Mouse (Mus musculus): ENCODE data around the gene Ugt1a1. TPM values are rescaled to one million over a fixed set of nuclear protein-coding genes. Genes with fewer than 3 reads are reported as not detected.

Ugt1a1 gene
- polyA plus RNA-seq, 1 experiment: not detected

DNA sequence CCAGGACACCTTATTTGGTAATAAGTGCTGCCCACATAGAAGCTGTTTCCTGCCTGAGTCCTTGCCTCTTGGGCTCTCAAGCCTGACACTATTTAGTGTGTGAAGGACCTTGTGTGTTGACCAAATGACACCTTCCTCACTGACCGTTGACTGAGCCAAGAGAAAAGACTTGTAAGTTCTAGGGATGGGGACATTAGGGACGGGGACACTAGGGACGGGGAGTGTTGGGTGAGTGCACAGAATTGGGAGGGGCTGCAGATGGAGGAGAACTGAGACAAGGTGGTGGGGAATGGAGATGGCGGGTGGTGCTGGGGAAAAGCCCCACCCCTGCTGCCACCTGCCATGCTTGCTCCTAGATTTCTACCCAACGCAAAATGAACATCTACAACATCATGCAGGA is 18.2 kb downstream of the Ugt1a1 start:
- no peak for TF ChIP-seq GATA1 (IDR thresholded peaks at IDR 0.05; ENCODE audit: low read length)

DNA sequence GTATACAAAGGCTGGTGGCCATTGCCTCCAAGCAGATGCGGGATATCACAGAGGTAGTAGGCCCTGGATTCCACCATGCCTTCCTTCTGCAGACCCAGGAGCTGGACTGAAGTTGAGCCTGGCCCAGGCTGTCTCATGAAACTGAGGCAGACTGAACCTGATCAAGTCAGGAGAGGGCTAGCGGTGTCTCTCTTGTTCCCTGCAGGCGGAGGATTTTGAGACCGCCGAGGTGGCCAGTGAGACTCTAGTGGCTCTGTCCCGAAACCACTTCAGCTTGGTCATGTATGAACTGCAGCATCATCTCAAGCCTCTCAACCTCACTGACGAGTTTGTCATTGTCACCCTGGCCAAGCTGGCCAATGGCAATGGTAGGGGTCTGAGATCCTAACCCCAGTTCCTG is 18.7 kb downstream of the Ugt1a1 start:
- no peak for TF ChIP-seq GATA1 (IDR thresholded peaks at IDR 0.05; ENCODE audit: low read length)

DNA sequence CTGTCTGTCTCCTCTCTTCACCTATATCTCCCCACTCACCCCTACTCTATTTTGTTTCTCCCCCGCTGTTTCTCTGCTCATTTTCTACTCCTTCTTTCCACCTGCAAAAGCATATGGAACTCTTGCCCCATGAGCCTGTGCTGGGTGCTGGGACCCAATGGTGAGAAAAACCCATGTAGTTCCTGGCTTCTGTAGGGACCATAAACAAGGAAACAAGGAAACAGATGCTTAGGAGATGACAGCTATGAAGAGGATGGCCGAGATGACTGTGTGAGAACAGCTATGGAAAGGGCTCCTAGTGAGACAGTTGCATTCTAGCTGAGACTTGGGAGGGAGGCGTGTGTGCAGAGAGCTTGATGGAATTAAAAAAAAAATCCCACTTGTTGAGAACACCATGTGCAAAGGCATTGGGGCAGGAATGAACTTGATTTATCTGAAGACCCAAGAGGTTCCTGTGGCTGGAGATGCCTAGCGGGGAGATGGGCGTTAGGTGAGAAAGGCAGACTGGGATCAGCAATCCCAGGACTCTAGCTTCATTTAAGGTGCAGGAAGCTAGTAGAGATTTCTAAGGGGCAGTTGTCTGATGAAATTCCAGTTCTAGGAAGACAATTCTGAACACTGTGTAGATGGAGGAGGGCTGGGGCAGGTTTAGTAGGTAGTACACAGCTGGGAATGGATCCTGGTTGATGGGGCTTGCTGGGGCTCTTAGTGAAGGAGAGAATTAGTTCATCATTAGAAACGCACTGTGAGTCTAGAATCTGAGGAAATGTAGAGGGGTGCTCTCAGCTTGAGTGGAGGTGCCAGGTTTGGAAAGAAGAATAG is 19.4 kb downstream of the Ugt1a1 start:
- no peak for TF ChIP-seq GATA1 (IDR thresholded peaks at IDR 0.05; ENCODE audit: low read length)

DNA sequence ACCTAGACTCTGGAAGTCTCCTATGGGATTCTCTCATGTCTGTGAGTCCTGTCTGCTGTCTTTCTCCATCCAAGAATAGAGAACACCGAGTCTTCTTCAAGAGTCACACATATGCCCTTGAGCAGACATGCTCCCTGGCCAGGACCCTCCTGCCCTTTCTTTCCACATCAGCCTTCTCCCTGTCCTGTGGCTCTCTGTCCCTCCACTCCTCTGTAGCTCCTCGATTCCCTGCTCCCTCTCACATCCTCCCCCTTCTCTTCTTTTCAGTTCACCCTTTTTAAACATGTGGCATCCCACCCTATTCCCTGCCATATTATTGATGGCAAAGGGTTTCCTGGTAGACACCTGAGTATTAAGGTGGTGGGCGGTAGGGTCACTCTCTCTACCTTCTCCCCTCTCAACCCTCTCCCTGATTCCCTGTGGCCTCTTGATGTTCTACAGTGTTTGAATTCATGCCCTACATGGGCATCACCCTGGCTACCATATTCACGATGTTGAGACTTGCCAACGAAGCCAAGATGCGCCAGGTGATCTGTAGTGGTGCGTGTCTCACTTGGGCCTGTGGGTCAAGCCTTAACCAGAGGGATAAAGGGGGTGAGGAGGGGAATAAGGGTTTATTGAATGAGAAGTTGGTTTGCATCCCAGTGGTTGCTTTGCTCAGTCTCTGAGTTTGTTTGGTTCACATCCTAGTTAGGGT is 20.2 kb downstream of the Ugt1a1 start:
- TF ChIP-seq GATA1 (IDR thresholded peaks at IDR 0.05; ENCODE audit: low read length): no peak

DNA sequence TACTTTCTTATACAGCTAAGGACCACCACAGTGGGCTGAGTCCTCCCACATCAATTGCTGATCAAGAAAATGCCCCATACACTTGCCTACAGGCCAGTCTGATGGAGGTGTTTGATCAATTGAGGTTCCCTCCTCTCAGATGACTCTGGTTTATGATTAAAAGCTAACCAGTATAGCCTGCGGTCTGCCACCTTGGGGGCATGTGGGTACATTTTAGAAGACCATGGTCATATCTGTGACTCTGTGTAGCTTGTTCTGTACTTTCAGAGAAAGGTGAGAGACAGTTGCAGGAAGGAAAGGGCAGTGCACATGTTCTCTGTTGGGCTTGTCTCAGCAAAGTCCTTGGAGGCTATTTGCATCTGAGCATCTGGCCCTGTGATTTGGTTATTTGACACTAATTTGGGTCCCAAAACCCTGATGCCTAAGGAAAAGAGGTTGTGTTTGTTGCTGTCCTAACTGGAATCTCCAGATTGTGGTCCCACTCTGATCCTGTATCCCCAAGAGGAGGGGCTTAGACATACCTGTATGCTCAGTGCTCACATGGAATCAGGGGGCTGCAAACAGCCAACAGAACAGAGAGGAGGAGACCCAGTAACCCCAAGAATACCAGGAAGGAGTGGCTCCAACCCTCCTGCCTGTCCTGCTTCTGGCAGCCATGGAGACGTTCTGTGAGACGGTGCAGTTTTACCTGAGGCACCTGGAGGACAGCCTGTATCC is 21.1 kb downstream of the Ugt1a1 start:
- TF ChIP-seq GATA1 (IDR thresholded peaks at IDR 0.05; ENCODE audit: low read length): no peak

DNA sequence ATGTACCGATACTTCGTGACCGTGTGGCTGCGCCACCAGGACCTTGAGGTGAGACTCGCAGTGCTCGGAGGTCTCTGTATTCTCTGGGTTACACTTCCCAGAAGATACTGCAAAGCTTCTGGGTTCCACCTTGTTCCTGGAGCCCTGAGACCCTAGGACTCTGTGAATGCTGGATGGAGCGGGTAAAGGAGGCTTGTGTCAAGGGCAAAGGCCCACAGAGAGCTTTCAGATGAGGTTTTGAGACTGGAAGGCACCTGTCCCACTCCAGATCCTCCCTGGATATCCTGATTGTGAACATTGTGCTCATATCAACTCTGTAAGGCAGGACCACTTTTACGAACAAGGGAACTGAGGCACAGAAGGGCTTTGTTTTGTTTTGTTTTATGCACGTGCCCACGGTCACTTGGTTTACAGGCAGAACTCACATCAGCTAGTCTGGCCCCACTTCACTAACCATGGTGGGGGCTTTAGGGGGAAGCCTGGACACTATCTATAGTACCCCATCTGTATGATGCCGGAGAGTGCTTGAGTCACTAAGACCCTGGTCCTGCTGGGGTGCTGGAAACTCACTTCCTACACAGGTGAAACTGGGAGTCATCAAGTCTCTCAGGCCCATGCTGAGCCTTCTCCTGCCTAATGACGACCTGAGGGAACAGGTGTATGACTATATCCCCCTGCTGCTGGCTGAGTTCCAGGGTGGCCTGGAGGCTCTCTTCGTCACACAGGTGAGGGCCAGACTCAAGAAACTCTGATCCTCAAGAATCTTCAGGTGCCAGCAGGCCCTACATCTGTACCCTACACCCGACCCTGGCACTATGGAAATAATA is 21.9 kb downstream of the Ugt1a1 start:
- TF ChIP-seq GATA1 (IDR thresholded peaks at IDR 0.05; ENCODE audit: low read length): no peak

DNA sequence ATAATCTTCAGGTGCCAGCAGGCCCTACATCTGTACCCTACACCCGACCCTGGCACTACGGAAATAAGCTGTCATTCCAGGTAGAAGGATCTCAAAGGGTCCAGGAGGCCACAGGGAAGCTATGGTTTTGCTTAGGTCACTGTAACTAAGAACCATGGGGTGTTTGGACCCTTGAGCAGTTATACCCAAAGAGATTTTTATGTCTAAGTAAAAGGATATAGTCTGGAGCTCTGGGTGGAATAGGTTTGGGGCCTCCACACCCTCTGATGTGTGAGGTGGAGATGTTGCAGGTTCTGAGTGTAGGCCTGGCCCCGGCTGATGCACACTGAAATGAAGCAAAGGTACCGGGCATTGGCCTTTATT is 22.5 kb downstream of the Ugt1a1 start:
- TF ChIP-seq GATA1 (IDR thresholded peaks at IDR 0.05; ENCODE audit: low read length): no peak

DNA sequence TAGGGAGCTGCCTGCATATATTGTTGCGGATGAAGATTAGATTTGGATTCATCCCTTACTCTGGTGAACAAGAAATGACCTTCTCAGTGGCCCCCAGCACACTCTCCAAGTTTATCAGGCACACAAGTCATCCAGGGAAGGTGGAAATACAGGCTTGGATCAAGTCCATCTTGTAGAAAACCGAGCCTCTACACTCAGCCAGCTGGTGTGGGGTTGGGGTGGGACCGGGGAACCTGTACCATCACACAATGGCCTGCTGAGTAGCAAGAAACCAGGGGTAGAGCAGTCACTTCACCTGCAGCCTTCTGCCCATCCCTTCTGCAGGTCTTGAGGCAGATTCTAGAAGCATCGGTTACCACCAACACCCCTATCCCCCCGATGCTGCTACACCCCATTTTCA is 22.9 kb downstream of the Ugt1a1 start:
- no peak for TF ChIP-seq GATA1 (IDR thresholded peaks at IDR 0.05; ENCODE audit: low read length)

DNA sequence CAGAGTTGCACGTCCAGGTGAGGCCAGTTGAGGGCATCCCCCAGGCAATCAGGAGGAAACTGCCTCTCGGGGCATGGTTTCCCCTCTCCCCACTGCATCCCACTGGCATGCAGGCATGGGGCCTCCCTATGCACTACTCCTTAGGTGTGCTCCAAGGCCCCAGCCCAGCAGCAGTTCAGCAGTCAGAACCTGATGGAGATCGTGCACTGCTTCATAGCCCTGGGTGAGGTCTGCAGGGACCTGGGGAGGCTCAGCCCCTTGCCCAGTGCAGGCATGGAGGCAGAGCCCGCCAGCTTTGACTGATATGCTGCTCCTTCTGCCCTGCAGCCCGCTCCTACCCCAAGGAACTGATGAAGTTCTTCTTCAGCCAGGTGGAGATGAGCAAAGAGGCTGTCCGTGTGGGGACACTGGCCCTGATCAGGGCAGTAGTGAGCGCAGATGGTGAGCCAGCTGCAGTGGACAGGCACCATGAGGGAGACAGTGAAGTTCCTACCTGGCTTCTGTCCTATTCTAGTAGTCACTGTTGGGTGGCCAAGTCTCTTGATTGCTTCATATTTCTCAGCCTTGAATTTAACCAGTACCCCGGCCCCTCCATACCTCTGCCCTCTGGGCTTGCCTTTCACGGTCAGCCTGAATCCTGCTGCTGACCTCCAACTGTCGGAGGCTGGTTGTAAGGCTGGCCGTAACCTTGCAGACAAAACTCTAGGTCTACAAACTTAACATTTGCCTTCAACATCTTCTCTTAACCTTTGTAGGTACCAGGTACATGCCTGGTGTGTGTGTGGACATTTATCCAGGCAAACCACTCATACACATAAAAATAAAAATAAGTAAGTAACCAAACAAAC is 23.5 kb downstream of the Ugt1a1 start:
- no peak for TF ChIP-seq GATA1 (IDR thresholded peaks at IDR 0.05; ENCODE audit: low read length)

DNA sequence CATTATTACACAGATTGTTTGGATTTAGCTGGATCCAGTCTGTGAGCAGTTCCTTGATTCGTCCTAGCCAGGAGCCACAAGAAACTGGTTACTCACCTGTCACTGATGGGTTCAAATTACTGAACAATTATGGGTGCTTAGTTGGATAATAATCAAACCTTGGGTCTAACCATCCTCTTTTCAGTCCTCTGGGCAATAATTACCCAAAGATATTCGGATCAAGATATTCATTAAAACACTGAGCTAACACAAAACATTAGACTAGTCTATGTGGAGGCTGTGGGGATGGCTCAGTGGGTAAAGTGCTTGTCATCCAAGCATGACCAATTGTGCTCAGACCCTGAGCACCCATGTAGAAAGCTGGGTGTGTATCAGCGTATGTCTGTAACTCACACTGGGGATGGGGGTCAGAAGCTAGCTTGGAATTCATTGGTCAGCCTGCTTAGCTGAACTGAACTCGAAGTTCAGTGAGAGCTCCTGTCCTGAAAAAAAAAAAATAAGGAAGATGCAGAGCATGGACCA is 24.2 kb downstream of the Ugt1a1 start:
- TF ChIP-seq GATA1 (IDR thresholded peaks at IDR 0.05; ENCODE audit: low read length): no peak

DNA sequence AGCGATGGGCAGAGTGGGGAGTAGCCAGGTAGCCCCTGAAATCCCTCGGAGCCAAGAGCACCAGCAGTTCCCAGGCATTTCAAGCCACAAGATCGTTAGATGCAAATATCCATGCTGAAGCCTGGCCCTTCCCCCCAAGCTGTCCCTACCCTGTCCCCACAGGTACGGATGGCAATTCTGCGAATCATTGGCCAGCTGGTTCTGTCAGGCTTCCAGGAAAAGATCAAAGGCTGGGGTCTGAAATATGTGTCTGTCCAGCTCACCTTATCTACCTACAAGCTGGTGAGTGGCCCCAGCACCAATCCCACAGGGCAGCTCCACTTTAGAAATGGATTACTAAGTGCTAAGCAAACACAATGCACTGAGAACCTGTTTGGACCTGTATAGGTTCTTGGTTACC is 25.6 kb downstream of the Ugt1a1 start:
- no peak for TF ChIP-seq GATA1 (IDR thresholded peaks at IDR 0.05; ENCODE audit: low read length)

DNA sequence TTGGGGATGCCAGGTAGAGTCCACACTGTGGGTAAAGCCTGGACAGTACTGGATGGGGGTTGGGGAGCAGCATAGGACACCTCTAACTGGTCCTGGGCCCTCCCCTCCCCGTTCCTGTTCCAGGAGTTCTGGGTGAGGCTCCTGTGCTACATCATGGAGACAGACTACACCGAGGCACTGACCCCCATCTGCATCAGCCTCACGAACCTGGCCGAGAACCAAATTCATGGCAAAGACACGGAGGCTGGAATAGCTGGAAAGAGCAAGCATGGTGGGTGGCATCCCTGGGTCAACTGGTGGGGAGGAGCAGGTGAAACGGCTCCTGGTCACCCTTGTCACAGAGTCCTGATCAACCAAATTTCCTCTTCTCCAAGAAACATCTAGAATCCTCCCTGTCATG is 27.0 kb downstream of the Ugt1a1 start:
- TF ChIP-seq GATA1 (IDR thresholded peaks at IDR 0.05; ENCODE audit: low read length): no peak

DNA sequence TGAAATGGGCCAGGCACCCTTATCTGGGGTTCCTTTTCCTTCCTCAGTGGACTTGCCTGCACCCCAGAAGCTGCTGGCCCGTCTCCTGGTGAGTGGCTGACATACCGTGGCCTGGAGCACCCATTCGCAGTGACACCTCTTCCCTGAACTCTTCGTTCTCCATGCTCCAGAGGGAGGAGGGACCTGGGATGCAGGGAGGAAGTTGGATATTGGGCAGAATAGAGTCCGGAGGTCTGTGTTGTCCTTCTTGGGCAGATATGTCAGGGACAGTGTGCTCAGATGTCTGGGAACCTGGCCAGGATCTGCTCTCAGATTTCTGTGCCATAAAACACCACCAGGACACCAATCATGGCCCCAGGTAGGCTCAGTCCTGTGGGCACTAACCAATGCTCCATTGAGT is 28.3 kb downstream of the Ugt1a1 start:
- TF ChIP-seq GATA1 (IDR thresholded peaks at IDR 0.05; ENCODE audit: low read length): no peak

DNA sequence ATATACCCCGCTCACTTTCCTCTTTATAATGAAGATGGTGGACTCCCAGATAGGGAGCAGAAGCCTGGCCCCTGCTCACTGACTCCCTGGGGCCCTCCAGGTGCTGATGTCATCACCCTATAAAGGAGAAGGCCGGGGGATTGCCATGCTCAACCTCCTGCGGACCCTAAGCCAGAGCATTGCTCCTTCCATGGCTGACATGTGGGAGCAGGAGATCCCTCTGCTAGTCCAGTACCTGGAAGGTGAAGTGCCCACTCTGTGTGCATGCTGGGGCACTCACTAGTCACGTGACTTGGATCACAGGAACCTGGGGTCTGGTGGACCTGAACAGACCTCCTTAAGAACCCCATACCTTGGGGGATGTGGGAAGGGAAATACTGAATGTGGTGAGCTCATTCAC is 28.8 kb downstream of the Ugt1a1 start:
- TF ChIP-seq GATA1 (IDR thresholded peaks at IDR 0.05; ENCODE audit: low read length): no peak
